Mouse (Mus musculus): ENCODE results near the gene Txlnb.

DNA sequence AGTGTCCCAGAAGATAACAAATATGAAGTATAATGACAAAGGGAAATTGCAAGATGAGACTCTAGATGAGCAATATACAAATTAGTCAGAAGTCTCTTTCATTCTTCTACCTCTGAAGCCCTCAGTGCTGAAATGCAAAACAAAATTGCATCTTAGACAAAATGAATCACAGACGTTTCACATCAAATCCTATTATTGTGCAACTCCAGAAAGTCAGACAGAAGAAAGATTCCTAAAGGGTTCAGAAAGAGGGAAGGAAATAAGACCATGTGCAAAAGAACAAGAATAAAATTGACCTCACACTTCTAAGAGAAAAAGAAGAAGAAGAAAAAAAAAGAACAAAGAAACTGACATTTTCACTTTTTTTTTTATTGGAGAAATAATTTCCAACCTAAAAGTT is 8.1 kb upstream of the Txlnb start:
- TF ChIP-seq POLR2A (IDR thresholded peaks at IDR 0.05; ENCODE audit: control insufficient read depth, low read depth, low read length) (no peak), CTCF (IDR thresholded peaks at IDR 0.05; ENCODE audit: control insufficient read depth, insufficient read depth, insufficient replicate concordance, low read depth, low read length) (no peak)
